ENCODE assay signal across 8 mouse cellular contexts in the genomic region with DNA sequence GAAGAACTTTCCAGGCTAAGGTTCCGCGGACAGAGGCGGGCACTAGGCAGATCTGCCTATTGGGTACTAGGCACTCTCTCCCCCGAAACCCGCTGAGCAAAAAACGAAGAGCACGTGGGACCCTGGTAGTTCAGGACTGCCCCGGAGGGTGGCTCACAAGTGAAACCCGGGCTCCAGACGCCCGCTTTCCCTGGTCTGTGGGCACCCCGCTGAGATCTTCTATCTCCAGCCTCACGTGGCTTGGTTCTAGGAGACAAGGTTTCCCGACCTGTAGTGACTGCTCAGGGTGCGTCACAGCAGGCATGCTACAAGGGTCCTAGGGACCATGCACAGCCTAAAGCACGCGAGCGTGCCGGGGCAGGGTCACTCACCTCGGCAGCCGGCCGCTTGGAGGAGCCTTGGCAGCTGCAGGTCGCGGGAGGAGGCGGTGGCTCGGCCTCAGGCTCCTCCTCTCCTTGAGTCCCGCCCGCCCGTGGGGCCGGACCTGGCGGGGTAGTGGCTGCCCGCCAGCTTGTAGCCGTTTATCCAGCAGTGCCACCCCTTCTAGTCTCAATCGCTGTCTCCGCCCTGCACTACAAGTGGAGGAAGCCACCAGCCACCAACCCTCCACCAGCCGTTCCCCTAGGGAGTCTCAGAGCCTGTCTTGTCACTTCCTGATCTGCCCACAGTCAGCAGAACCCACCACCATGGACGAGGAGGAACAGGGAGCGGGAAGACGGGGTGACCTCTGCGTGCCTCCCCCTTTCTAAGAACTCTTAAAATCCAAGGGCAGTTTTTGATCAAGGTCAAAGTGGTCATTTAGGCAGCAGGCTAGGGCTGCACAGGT. TPM values are rescaled to one million over a fixed set of nuclear protein-coding genes. Genes with fewer than 3 reads are reported as not detected.
DNase-seq lines count a peak whose midpoint lies in the region; ATAC-seq and TF ChIP-seq lines count a peak whose summit lies in the region.

No protein-coding gene starts in this region.

- no peaks in the 10 kb centered on the region for H3K27me3 ChIP-seq in hindbrain, embryonic 11.5 days (ENCODE audit: control insufficient read depth, insufficient read depth, low read length)
- H3K27me3 ChIP-seq in lung, postnatal 0 days (replicated peaks; ENCODE audit: insufficient read depth, low read length): no peaks in the 10 kb centered on the region

- no peak for TF ChIP-seq EP300 in lung, postnatal 0 days (IDR thresholded peaks at IDR 0.05)

- H3K9ac ChIP-seq in hindbrain, embryonic 11.5 days (ENCODE audit: low read depth, low read length): peak overlapping the region; percentile 42
- H3K9ac ChIP-seq in lung, postnatal 0 days (replicated peaks; ENCODE audit: low read depth): peak overlapping the region; percentile 13

- peaks cover 2% of the 10 kb centered on the region; the same call in 1 of the 2 replicates for H3K4me1 ChIP-seq in hindbrain, embryonic 11.5 days (replicated peaks; ENCODE audit: control insufficient read depth, insufficient read depth, low read length)
- H3K4me1 ChIP-seq in lung, postnatal 0 days (ENCODE audit: insufficient read depth, low read depth, low read length): no peaks in the 10 kb centered on the region

- no peaks in the 10 kb centered on the region for H3K9me3 ChIP-seq in hindbrain, embryonic 11.5 days (ENCODE audit: control insufficient read depth, low read length)
- no peaks in the 10 kb centered on the region for H3K9me3 ChIP-seq in lung, postnatal 0 days (ENCODE audit: low read length)

- H3K36me3 ChIP-seq in hindbrain, embryonic 11.5 days (ENCODE audit: control insufficient read depth, insufficient read depth, low read length): no peaks in the 10 kb centered on the region
- H3K36me3 ChIP-seq in lung, postnatal 0 days (ENCODE audit: insufficient read depth, low read length): no peaks in the 10 kb centered on the region

- H3K4me2 ChIP-seq in hindbrain, embryonic 11.5 days (replicated peaks; ENCODE audit: low read depth, low read length): peak overlapping the region; percentile 69
- peak overlapping the region; percentile 89 for H3K4me2 ChIP-seq in lung, postnatal 0 days (replicated peaks; ENCODE audit: low read depth, low read length)

- WGBS in hindbrain, embryonic 11.5 days: 2% methylated on average over 39 of the region's 40 CpGs
- WGBS in lung, postnatal 0 days: under 1% methylated on average over 36 of the region's 40 CpGs

- H3K4me3 ChIP-seq in hindbrain, embryonic 11.5 days (ENCODE audit: low read depth, low read length): peak overlapping the region; percentile 29
- H3K4me3 ChIP-seq in lung, postnatal 0 days (ENCODE audit: low read depth, low read length): peak overlapping the region; percentile 47

- peak; percentile 94 for DNase-seq in Muller cell, postnatal 12 days (ENCODE audit: inconsistent ontology term)
- peak; percentile 36 for DNase-seq in cerebellum, adult 9-11 months
- peak; percentile 17 to 64 for DNase-seq in frontal cortex, adult 2 months (ENCODE audit: extremely low spot score in 1 of 2, low spot score in 1 of 2)
- DNase-seq in hindbrain, embryonic 11.5 days (ENCODE audit: low spot score): peak; percentile 73
- DNase-seq in layer of hippocampus, postnatal 10 days (ENCODE audit: low spot score in 2 of 2): peak; percentile 62 to 78
- peak; percentile 94 for DNase-seq in lung, postnatal 0 days (ENCODE audit: low spot score)
- peak; percentile 64 for DNase-seq in ovary, postnatal 10 days (ENCODE audit: low spot score)
- peak; percentile 27 to 33 for DNase-seq in thymus, postnatal 10 days (ENCODE audit: low spot score in 2 of 2)

- peak; percentile 83 for ATAC-seq in hindbrain, embryonic 11.5 days (ENCODE audit: low FRiP score)
- ATAC-seq in lung, postnatal 0 days: peak; percentile 95

- peak; percentile 25 for TF ChIP-seq CTCF in lung, postnatal 0 days (IDR thresholded peaks at IDR 0.05)

- H3K27ac ChIP-seq in hindbrain, embryonic 11.5 days (ENCODE audit: low read depth, low read length): no peak overlapping the region
- no peak overlapping the region for H3K27ac ChIP-seq in lung, postnatal 0 days (ENCODE audit: low read length)

RNA-seq across cellular contexts. Expression of a gene that starts 7.4 kb away (rescaled TPM):
- polyA plus RNA-seq in frontal cortex, adult 2 months (2012; rRNA removed): 11.3 and 14.0 TPM in 2 replicates
- polyA plus RNA-seq in hindbrain, embryonic 11.5 days (2014; fragmentation: Nextera tagmentation; extraction: Ambion mirVana): 3.4 and 3.8 TPM in 2 replicates
- total RNA-seq in layer of hippocampus, postnatal 10 days (2021): 1 to 10 TPM; 7.9 to 8.9 TPM
- polyA plus RNA-seq in lung, postnatal 0 days (2015; fragmentation: Nextera tagmentation; extraction: Ambion mirVana): 4.3 and 4.4 TPM in 2 replicates

Comparison
In these comparisons a context has a peak if more than half of its experiments do, and no peak if none do; other contexts are left out.
1. DNase-seq: peak in every context shown above with its lines; median percentile 94 in Muller cell, postnatal 12 days; 94 in lung, postnatal 0 days; 73 in hindbrain, embryonic 11.5 days; 70 in layer of hippocampus, postnatal 10 days; 64 in ovary, postnatal 10 days; 40 in frontal cortex, adult 2 months; 36 in cerebellum, adult 9-11 months; 30 in thymus, postnatal 10 days.